Mouse (Mus musculus) mature B cell (primary cell): ENCODE measurements around the gene Tnfrsf1a.

Source experiments
- in situ Hi-C: fragments of 300-500 bp; cut with MboI; formaldehyde crosslinking; loops from 2 replicates; pipeline ENCODE4 v1.14.3; 2019

Gene Tnfrsf1a

GRCm38 (mm10) chr6:125323547-125323946, 25.6 kb upstream of the Tnfrsf1a start:
- in situ Hi-C loops = no loop called here

GRCm38 (mm10) chr6:125325337-125325736, 23.8 kb upstream of the Tnfrsf1a start:
- in situ Hi-C loops = no loop called here

- in situ Hi-C loops = no loop called here
Observed at GRCm38 (mm10) chr6:125328243-125328642, 20.9 kb upstream of the Tnfrsf1a start.

- in situ Hi-C loops = no loop called here
Observed at GRCm38 (mm10) chr6:125330626-125331326, 18.4 kb upstream of the Tnfrsf1a start.

GRCm38 (mm10) chr6:125333112-125333899, 15.9 kb upstream of the Tnfrsf1a start:
- in situ Hi-C loops = no loop called here

- in situ Hi-C loops = no loop called here
Observed at GRCm38 (mm10) chr6:125334356-125334755, 14.8 kb upstream of the Tnfrsf1a start.

GRCm38 (mm10) chr6:125338791-125339660, 10.1 kb upstream of the Tnfrsf1a start:
- in situ Hi-C loops = no loop called here

- in situ Hi-C loops = no loop called here
Observed at GRCm38 (mm10) chr6:125340244-125340643, 8.9 kb upstream of the Tnfrsf1a start.

- in situ Hi-C loops = no loop called here
Observed at GRCm38 (mm10) chr6:125342198-125342597, 7.0 kb upstream of the Tnfrsf1a start.

GRCm38 (mm10) chr6:125344084-125344483, 5.1 kb upstream of the Tnfrsf1a start:
- in situ Hi-C loops = no loop called here

- in situ Hi-C loops = no loop called here
Observed at GRCm38 (mm10) chr6:125344866-125345265, 4.3 kb upstream of the Tnfrsf1a start.

- in situ Hi-C loops = no loop called here
Observed at GRCm38 (mm10) chr6:125345625-125346024, 3.5 kb upstream of the Tnfrsf1a start.

- in situ Hi-C loops = no loop called here
Observed at GRCm38 (mm10) chr6:125346029-125346428, 3.1 kb upstream of the Tnfrsf1a start.

- in situ Hi-C loops = no loop called here
Observed at GRCm38 (mm10) chr6:125349575-125350230, 541 bp downstream of the Tnfrsf1a start.

- in situ Hi-C loops = no loop called here
Observed at GRCm38 (mm10) chr6:125350231-125350994, 1.3 kb downstream of the Tnfrsf1a start.

GRCm38 (mm10) chr6:125350995-125351324, 1.8 kb downstream of the Tnfrsf1a start:
- in situ Hi-C loops = no loop called here

GRCm38 (mm10) chr6:125351368-125352045, 2.3 kb downstream of the Tnfrsf1a start:
- in situ Hi-C loops = no loop called here

- in situ Hi-C loops = no loop called here
Observed at GRCm38 (mm10) chr6:125352046-125352384, 2.9 kb downstream of the Tnfrsf1a start.

GRCm38 (mm10) chr6:125352811-125353210, 3.6 kb downstream of the Tnfrsf1a start:
- in situ Hi-C loops = no loop called here

- in situ Hi-C loops = no loop called here
Observed at GRCm38 (mm10) chr6:125353221-125353620, 4.1 kb downstream of the Tnfrsf1a start.

- in situ Hi-C loops = no loop called here
Observed at GRCm38 (mm10) chr6:125353655-125354054, 4.5 kb downstream of the Tnfrsf1a start.
